Mouse (Mus musculus): ENCODE measurements around the gene Zfp536. TPM values are rescaled to one million over a fixed set of nuclear protein-coding genes. Genes with fewer than 3 reads are reported as not detected.
"Not testable (repeated sequence)": the region's sequence is repeated elsewhere in the genome, so short reads cannot be mapped to it uniquely, and the experiment has no call there.

Gene Zfp536
- total RNA-seq, 2 experiments from 2014 or later = 44.4 to 45.5 TPM

DNA sequence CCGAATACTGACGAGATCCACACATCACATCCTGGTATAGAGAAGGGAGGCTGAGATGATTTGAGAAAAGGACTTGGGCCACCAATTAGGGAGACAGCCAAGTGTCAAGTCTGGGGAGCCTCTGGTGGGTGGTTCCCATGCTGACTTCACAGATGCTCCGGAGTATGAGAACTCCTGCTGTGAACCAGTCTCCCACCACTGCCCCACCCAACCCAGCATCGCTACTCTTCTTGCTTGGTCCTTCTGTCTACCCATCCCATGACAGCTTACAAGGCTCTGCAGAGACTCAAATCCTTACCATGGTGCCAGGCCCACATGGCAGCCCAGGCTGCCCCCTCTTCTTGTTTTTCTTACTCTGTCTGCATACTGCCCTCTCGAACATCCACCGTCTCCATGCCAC lies 165.5 kb downstream of the Zfp536 start:
- TF ChIP-seq CTCF (conservative IDR thresholded peaks at IDR 0.05) = no peak
- Histone ChIP-seq H3K4me3 (no peak overlapping the region), H3K27ac (no peak overlapping the region)
- no peak for DNase-seq (ENCODE audit: low spot score in 2 of 2)

GRCm38 (mm10) chr7:37606472-37606871 lies 167.0 kb downstream of the Zfp536 start:
- TF ChIP-seq CTCF (conservative IDR thresholded peaks at IDR 0.05) = peak; percentile 33

GRCm38 (mm10) chr7:37603525-37603909 lies 169.9 kb downstream of the Zfp536 start:
- not testable (repeated sequence) for DNase-seq (ENCODE audit: low spot score in 2 of 2); H3K27ac ChIP-seq; H3K4me3 ChIP-seq

More at GRCm38 (mm10) chr7:37606472-37606871, 167.0 kb downstream of the Zfp536 start:
- no peak for DNase-seq (ENCODE audit: low spot score in 2 of 2)
- Histone ChIP-seq H3K4me3 (no peak overlapping the region), H3K27ac (no peak overlapping the region)

- Histone ChIP-seq H3K27ac (0 out of 2 replicates have a peak overlapping the region, but pooled peaks have one; percentile 18), H3K4me3 (no peak overlapping the region)
- TF ChIP-seq CTCF (conservative IDR thresholded peaks at IDR 0.05) = no peak
- DNase-seq (ENCODE audit: low spot score in 2 of 2) = no peak
Measured at GRCm38 (mm10) chr7:37602871-37603524, 170.4 kb downstream of the Zfp536 start.

DNA sequence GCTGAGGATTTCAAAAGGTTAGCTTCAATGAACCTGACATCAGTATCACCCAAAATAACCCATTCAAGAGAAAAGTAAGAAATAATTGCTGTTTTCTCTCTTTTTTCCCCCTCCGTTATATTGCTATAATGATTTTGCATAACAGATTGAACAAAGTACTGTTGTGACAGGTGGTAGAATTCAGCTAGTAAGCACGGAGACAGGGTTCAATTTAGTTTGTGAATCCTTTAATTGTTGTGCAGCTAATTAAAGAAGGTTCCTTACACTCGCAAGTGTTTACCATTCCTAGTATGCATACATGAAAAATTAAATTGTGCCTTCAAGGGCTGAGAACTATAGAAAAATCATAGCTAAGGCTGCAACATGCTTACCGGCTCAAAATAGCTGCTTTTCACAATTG lies 173.1 kb downstream of the Zfp536 start:
- DNase-seq (ENCODE audit: low spot score in 2 of 2) = no peak
- no peak for TF ChIP-seq CTCF (conservative IDR thresholded peaks at IDR 0.05)
- Histone ChIP-seq H3K27ac (no peak overlapping the region), H3K4me3 (no peak overlapping the region; the same call in 1 of the 2 replicates)

DNA sequence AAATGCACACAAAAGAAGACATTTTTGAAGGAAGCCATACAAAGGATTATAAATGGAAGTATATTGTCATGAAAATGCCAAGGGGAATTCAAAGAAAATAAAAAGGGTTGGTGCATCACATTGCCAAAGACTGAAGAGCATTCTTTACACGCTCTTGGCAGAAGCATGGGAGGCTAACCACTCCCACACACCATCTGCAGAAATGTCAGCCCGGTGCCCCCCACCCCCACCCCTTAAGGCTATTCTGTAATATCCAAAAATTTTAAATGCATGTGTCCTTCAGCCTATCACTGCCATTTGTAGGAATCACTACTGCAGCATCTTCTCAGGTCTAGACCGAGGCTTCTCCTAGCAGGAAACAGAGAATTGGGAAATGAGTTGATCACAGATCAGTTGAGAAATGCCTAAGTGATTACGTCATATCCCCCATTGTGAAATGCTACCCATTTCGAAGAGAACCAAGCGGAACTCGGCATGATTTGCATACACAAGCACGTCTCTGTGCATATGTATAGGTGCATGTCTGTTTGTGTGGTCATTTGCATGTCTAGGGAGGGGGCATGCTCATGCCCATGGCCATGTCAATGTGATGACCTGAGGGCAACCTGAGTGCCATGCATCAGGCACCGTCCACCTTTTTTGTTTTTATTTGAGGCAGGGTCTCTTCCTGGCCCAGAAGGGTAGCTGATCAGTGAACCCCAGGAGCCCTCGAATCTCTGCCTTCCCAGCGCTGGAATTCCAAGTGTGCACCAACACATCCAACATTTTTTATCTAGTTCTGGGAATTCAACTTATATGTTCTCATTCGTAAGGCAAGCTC lies 179.0 kb downstream of the Zfp536 start:
- no peak for TF ChIP-seq CTCF (conservative IDR thresholded peaks at IDR 0.05)
- H3K27ac ChIP-seq = no peak overlapping the region

DNA sequence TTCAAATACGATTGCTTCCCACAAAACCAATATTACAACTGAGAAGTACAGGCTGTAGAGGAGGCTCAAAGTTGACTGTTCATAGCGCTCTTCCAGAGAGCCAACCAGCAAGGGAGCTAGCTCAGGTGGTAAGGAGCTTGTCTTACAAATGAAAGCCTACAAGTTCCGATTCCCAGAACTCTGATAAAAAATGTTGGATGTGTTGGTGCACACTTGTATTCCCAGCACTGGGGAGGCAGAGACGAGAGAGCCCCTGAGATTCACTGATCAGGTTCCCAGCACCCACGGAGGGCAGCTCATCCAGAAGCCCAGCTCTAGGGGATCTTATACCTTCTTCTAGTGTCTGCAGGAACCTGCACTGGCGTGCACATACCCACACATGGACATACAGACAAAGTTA lies 179.9 kb downstream of the Zfp536 start:
- TF ChIP-seq CTCF (conservative IDR thresholded peaks at IDR 0.05) = no peak

More for the DNA sequence above, 179.0 kb downstream of the Zfp536 start:
- DNase-seq (ENCODE audit: low spot score in 2 of 2) = no peak
- no peak overlapping the region for H3K4me3 ChIP-seq

GRCm38 (mm10) chr7:37586694-37587093 lies 186.7 kb downstream of the Zfp536 start:
- TF ChIP-seq CTCF (conservative IDR thresholded peaks at IDR 0.05) = no peak
- Histone ChIP-seq H3K4me3 (no peak overlapping the region), H3K27ac (no peak overlapping the region)
- no peak for DNase-seq (ENCODE audit: low spot score in 2 of 2)

More for the DNA sequence above, 179.9 kb downstream of the Zfp536 start:
- no peak overlapping the region for H3K27ac ChIP-seq
- H3K4me3 ChIP-seq = no peak overlapping the region
- DNase-seq (ENCODE audit: low spot score in 2 of 2) = no peak

DNA sequence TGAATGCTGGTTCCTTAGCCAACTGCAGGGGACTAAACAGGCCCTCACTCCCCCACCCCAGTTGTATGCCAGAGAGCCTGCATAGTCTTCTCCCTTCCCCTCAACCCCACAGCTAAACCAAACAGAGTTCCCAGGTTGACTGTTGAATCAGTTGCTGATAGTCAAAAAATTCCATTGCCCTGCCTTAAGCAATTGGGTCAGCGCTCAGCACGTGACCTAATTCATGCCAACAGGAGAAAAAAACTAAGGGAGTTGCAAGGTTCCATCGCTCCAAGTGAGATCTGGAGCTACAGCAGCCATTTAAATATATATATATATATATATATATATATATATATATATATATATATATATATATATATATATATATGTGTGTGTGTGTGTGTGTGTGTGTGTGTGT lies 192.2 kb downstream of the Zfp536 start:
- no peak for DNase-seq (ENCODE audit: low spot score in 2 of 2)
- TF ChIP-seq CTCF (conservative IDR thresholded peaks at IDR 0.05) = no peak
- no peak overlapping the region for H3K27ac ChIP-seq
- no peak overlapping the region for H3K4me3 ChIP-seq

GRCm38 (mm10) chr7:37580554-37580953 lies 192.9 kb downstream of the Zfp536 start:
- DNase-seq (ENCODE audit: low spot score in 2 of 2) = no peak
- Histone ChIP-seq H3K4me3 (no peak overlapping the region), H3K27ac (no peak overlapping the region)
- no peak for TF ChIP-seq CTCF (conservative IDR thresholded peaks at IDR 0.05)

DNA sequence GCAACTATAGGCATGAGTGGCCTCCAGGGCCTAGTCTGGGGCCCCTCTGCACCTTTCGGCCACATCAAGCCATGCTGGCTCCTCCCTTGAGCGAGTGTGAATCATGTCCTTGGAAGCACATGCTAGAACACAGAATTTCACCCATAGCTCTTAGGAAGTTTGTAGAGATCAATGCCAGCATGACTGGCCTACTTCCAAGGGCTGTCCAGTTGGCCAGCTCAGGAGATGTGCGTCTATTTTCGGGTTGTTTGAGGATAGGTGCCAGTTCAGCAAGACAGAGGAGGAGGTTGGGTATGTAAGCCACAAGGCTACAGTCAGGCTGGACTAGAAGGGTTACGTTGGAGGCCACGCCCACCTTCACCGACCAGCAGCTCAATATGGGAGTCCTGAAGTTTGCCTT lies 201.4 kb downstream of the Zfp536 start:
- Histone ChIP-seq H3K4me3 (no peak overlapping the region), H3K27ac (no peak overlapping the region)
- no peak for DNase-seq (ENCODE audit: low spot score in 2 of 2)
- no peak for TF ChIP-seq CTCF (conservative IDR thresholded peaks at IDR 0.05)

GRCm38 (mm10) chr7:37568811-37569500 lies 204.5 kb downstream of the Zfp536 start:
- no peak for DNase-seq (ENCODE audit: low spot score in 2 of 2)
- Histone ChIP-seq H3K27ac (peak overlapping the region; percentile 87), H3K4me3 (no peak overlapping the region)
- no peak for TF ChIP-seq CTCF (conservative IDR thresholded peaks at IDR 0.05)

DNA sequence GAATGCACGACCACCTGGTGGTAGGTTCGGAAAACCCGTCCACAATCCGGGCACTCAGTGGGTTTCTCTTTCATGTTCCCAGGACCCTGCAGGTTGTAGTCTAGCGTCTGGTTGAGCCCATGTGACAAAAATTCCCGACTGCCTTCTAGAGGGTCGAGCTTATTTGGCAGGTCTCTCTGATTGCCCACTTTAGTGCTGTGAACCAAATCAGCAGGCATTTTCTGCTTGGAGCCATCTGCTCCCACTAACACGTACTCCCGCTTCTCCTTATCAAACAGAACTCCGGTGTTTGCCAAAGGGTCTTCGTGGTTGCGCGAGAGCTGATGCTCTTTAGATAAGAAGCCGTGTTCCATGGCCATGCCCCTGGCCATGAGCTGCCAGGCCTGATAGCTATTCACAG lies 205.4 kb downstream of the Zfp536 start:
- TF ChIP-seq CTCF (conservative IDR thresholded peaks at IDR 0.05) = no peak
- no peak overlapping the region for H3K4me3 ChIP-seq
- no peak for DNase-seq (ENCODE audit: low spot score in 2 of 2)
- peak overlapping the region; percentile 87 for H3K27ac ChIP-seq

All from layer of hippocampus, adult 2 months (tissue).